Mouse (Mus musculus) cerebellum, postnatal 10 days (tissue): ENCODE measurements at regions not wholly inside any gene's neighbourhood (a gene's known extent, or its start where the extent isn't known, plus 50 kb on each side); places are given as distances from the start of the nearest gene placed in this dataset.
"Not testable (repeated sequence)": the region's sequence is repeated elsewhere in the genome, so short reads cannot be mapped to it uniquely, and the experiment has no call there.

ENCODE experiments used
- DNase-seq, 2 experiments: peaks; one replicate each; pipeline ENCODE4 v3.0.0; 2021; ENCODE audit warnings: mixed read lengths in 2 of 2

GRCm38 (mm10) chr1:107677404-107677803 lies 87.6 kb downstream of the Serpinb8 start:
- no peak for DNase-seq

- DNase-seq, result no peak
Measured at GRCm38 (mm10) chr1:107696858-107697257, 107.1 kb downstream of the Serpinb8 start.

GRCm38 (mm10) chr1:107706108-107706548 lies 116.3 kb downstream of the Serpinb8 start:
- DNase-seq, result peak in 1 of 2 experiments; percentile 10

- no peak for DNase-seq
Measured at GRCm38 (mm10) chr1:107708601-107709000, 118.8 kb downstream of the Serpinb8 start.

GRCm38 (mm10) chr1:107714869-107715268 lies 125.1 kb downstream of the Serpinb8 start:
- no peak for DNase-seq

- no peak for DNase-seq
Measured at GRCm38 (mm10) chr1:107719304-107719703, 129.5 kb downstream of the Serpinb8 start.

GRCm38 (mm10) chr1:107728113-107728839 lies 138.5 kb downstream of the Serpinb8 start:
- DNase-seq, result no peak

- DNase-seq, result no peak
Measured at GRCm38 (mm10) chr1:107765307-107765706, 175.5 kb downstream of the Serpinb8 start.

GRCm38 (mm10) chr1:107767198-107767947 lies 177.6 kb downstream of the Serpinb8 start:
- peak; percentile 17 to 21 for DNase-seq

- no peak for DNase-seq
Measured at GRCm38 (mm10) chr1:107772967-107773366, 183.2 kb downstream of the Serpinb8 start.

GRCm38 (mm10) chr1:107783079-107783478 lies 193.3 kb downstream of the Serpinb8 start:
- DNase-seq, result no peak

- DNase-seq, result peak; percentile 4 to 6
Measured at GRCm38 (mm10) chr1:107805823-107806222, 216.0 kb downstream of the Serpinb8 start.

GRCm38 (mm10) chr1:107807367-107807766 lies 217.6 kb downstream of the Serpinb8 start:
- DNase-seq, result not testable (repeated sequence)

GRCm38 (mm10) chr1:107811136-107811535 lies 221.3 kb downstream of the Serpinb8 start:
- DNase-seq, result peak; percentile 53 to 58

GRCm38 (mm10) chr1:107811859-107812258 lies 222.1 kb downstream of the Serpinb8 start:
- no peak for DNase-seq

GRCm38 (mm10) chr1:107837877-107838276 lies 248.1 kb downstream of the Serpinb8 start:
- DNase-seq, result no peak

- no peak for DNase-seq
Measured at GRCm38 (mm10) chr1:107852386-107852785, 262.6 kb downstream of the Serpinb8 start.

GRCm38 (mm10) chr1:107853001-107853400 lies 263.2 kb downstream of the Serpinb8 start:
- no peak for DNase-seq

GRCm38 (mm10) chr1:107897743-107898437 lies 308.1 kb downstream of the Serpinb8 start:
- peak; percentile 56 to 65 for DNase-seq

GRCm38 (mm10) chr1:107899261-107899660 lies 309.5 kb downstream of the Serpinb8 start:
- peak; percentile 68 to 74 for DNase-seq

- DNase-seq, result peak in 1 of 2 experiments; percentile 5
Measured at GRCm38 (mm10) chr1:107900449-107900848, 310.6 kb downstream of the Serpinb8 start.

- DNase-seq, result peak; percentile 31 to 40
Measured at GRCm38 (mm10) chr1:107900913-107901312, 311.1 kb downstream of the Serpinb8 start.
